Mouse (Mus musculus) liver, embryonic 14 days (tissue): Measurements from ENCODE around the gene Cbs. TPM values are rescaled to one million over a fixed set of nuclear protein-coding genes. Genes with fewer than 3 reads are reported as not detected.

Experiments used
- polyA plus RNA-seq: library from polyadenylated mRNA; depleted of rRNA; stranded (reverse); fragments of >200 nt; gene quantifications from 2 replicates; pipeline ENCODE4 v1.2.3, GENCODE M21; 2012; rRNA removed

Cbs gene
- 12.4 and 15.5 TPM in 2 replicates for polyA plus RNA-seq

DNA sequence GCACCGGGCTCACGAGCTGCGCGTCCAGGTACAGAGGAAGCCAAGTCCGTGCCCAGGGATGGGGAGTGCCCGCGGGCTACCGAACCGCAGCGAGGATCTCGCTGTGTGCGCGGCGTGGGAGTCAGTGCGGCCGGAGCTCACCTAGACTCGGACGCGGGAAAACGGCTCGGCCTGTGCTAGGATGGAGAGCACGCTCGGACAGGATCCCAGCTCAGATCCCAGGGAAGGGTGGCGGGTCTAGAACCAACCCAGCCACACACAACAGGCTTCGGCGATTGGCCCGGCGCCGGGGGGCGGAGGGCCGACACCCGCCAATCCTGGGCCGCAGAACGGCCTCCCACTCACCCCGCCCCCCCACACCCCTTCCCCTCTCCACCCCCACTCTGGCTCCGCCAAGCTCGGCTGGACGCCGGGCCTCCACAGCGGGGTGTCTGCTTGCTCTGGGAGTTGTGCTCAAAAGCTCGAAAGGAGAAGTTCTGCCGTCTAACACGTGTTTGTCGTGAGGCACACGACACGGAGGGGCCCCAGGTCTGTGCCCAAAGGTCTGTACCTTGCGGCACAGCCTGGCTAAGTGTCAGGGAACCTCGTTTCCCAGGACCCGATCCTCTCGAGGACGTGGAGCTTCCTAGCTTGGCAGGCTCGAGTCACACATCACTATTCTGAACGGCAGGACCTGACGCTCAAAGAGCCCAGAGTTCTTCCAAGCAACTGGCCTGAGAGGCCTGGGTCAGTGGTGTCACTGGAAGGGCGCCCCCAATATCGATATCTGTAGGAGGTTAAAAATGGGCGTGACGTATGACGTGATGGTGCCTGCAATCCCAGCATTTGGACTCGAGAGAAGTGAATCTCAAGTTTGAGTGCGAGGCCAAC, at the start of gene Cbs:
Cbs (minus strand) TSS at position 297 of the 870 bp plus-strand sequence.

DNA sequence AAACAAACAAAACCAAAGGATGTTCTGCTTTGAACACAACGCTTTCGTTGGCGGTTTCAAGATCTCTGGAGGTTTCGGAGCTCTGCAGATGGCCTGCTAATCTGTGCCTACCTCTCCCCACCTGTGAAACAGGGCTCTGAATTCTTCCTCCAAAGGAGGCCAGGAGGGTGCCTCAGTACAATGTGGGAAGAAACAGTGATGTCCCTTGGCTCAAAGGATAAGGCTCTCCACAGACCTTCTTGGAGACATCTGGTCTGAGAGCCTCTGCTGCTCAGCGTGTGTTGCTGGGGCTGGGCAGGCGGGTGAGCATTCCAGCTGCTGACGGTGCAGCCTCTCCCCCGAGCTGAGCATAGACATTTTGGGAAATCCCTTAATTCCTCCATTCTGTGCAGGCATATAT, 40.5 kb upstream of the Cbs start, which contains the start of gene Cryaa:
Cryaa (plus strand) TSS at position 301 of the 400 bp plus-strand sequence.

DNA sequence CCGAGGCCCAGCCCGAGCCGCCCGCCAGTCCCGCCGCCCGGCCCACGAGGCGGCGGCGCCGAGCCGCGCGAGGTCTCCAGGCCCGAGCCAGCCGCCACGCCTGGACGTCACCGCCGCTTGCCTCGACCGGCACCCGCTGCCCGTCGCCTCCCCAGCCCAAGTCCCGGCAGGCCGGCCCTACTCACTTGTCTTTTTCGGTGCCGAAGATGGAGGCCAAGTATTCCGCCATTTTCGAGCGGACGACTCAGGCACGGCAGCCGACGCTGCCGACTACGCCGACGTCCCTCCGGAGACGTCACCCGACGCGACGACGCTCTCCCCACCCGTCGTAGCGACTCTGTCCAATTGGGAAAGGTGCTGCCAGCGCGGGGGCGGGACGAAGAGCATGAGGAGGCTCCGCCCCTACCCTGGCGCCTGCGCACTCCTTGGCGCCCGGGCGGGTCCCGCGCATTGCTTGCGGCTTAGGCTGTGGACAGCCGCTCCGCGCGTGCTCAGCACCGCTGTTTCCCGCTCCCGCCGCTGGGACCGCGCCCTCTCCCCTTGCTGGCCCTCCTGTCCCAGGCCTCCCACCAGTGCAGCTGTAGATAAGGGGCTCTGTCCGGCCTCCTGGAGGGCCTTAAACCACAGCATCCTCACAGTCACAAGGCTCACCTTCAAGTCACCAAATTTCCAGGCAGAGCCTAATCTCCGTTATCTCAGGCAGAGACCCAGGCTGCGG, 21.6 kb upstream of the Cbs start, which contains the start of gene U2af1:
U2af1 (minus strand) TSS at position 425 of the 718 bp plus-strand sequence.

DNA sequence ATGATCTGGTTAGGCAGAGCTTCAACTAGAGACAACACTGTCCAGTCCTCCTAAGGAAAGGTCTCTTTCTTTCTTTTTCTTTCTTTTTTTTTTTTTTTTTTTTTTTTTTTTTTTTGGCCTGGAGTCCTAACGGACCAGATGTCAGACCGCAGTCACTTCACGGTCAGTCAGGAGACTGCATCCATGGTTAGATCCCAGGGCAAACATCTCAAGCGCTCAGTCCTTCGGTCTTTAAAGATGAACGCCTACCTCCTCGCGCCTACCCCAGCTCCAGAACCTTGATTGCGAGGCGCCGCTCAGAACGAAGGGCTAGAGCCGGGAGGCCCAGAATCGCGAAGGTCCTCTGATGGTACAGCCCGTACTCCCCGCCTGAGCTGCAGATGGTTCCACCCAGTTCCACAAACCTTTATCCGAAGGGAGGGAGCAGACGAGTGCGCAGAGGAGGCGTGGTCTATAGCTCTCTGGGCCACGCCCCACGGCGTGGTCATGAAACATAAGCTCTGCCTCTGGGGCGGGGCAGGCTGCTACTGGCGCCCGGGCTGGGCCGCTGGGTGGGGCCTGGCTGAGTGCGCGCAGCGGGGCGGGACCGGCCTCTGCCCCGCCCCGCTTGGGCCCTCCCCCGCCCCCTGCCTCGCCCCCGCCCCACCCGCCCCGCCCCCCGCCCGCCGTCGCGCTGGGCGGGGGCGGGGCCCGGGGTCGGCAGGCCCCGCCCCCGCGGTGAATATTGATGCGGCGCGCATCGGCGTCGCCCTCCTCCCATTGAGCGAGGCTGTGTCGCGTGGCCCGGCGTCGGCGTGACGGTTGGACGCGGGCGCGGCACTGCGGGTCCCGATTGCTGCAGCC, 72.8 kb downstream of the Cbs start, which contains the start of gene Pknox1:
Pknox1 (plus strand) TSS at position 720 of the 843 bp plus-strand sequence.

Other genes starting within 250 kb of the Cbs start
- 13.7 and 15.6 TPM in 2 replicates for gene Wdr4, start 117.3 kb downstream of the Cbs start, polyA plus RNA-seq
- 63.1 and 68.5 TPM in 2 replicates for gene Ndufv3, start 117.1 kb downstream of the Cbs start, polyA plus RNA-seq
- 6.3 and 7.8 TPM in 2 replicates for gene Pknox1, start 72.5 kb downstream of the Cbs start, polyA plus RNA-seq
- 149 and 159 TPM in 2 replicates for gene U2af1, start 21.7 kb upstream of the Cbs start, polyA plus RNA-seq
- 0.05 TPM in 1 of 2 replicates, not detected in the other for gene Cryaa, start 40.6 kb upstream of the Cbs start, polyA plus RNA-seq
- 2.4 and 2.7 TPM in 2 replicates for gene Sik1, start 218.6 kb upstream of the Cbs start, polyA plus RNA-seq